Mouse (Mus musculus): ENCODE measurements around the gene Baz2b. TPM values are rescaled to one million over a fixed set of nuclear protein-coding genes. Genes with fewer than 3 reads are reported as not detected.
A peak's percentile ranks its signal among the peaks of the same experiment; 100 is the strongest.

Baz2b gene
- polyA plus RNA-seq, 1 experiment: 15.0 TPM

GRCm38 (mm10) chr2:60118684-60119558, 90.7 kb downstream of the Baz2b start:
- Histone ChIP-seq H3K36me3 (ENCODE audit: control insufficient read depth, insufficient read depth, low read length) (no peaks in the 10 kb centered on the region), H3K4me3 (ENCODE audit: insufficient read depth, low read depth, low read length) (no peak overlapping the region), H3K4me1 (ENCODE audit: control insufficient read depth, insufficient read depth, low read length) (peaks cover 33% of the 10 kb centered on the region), H3K27ac (ENCODE audit: insufficient read depth, low read depth, low read length) (no peak overlapping the region), H3K27me3 (replicated peaks; ENCODE audit: control insufficient read depth, insufficient read depth, low read length) (no peaks in the 10 kb centered on the region)
- DNase-seq: no peak
- no peak for TF ChIP-seq CTCF (conservative IDR thresholded peaks at IDR 0.05; ENCODE audit: insufficient read depth, insufficient read length, low read depth, low read length)
- TF ChIP-seq POLR2A (IDR thresholded peaks at IDR 0.05; ENCODE audit: low read depth, low read length): no peak
- 58% methylated on average over 10 of the region's 10 CpGs for WGBS

GRCm38 (mm10) chr2:60117867-60118266, 91.8 kb downstream of the Baz2b start:
- Histone ChIP-seq H3K27ac (ENCODE audit: insufficient read depth, low read depth, low read length) (no peak overlapping the region), H3K4me3 (ENCODE audit: insufficient read depth, low read depth, low read length) (no peak overlapping the region), H3K27me3 (replicated peaks; ENCODE audit: control insufficient read depth, insufficient read depth, low read length) (no peaks in the 10 kb centered on the region), H3K4me1 (ENCODE audit: control insufficient read depth, insufficient read depth, low read length) (peaks cover 33% of the 10 kb centered on the region), H3K36me3 (ENCODE audit: control insufficient read depth, insufficient read depth, low read length) (no peaks in the 10 kb centered on the region)
- no peak for DNase-seq
- no peak for TF ChIP-seq POLR2A (IDR thresholded peaks at IDR 0.05; ENCODE audit: low read depth, low read length)
- no peak for TF ChIP-seq CTCF (conservative IDR thresholded peaks at IDR 0.05; ENCODE audit: insufficient read depth, insufficient read length, low read depth, low read length)
- WGBS: 67% methylated on average over 9 of the region's 9 CpGs

DNA sequence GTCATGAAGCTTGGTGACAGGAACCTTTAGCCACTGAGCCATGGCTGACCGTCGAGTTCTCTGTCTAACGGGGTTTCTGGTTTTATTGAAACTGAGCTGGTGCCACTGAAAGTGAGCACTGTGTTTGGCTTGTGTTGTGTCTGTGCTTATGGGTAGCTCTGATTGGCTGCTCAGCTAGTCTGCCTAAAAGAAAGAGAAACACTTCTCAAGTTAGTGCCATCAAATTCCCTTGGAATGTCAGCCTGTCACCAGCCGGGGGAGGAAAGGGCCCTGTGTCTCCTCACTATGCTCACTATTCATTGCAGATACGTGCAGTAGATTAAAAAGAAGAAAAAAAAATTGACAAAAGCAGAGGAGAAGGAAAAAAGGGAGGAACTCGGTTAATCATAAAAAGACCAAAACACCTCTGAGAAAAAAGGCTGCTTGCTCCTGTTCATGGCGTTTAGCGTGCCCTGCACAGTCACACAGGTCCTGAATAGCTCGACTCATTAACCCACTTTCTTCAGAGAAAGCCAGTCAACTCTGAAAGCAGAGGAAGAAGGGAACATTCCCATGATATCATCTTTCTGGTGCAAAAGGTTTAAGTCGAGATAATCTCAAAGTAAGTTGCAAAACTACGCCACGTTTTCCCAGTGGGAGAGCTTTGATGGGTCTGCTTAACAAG, 93.6 kb downstream of the Baz2b start:
- H3K4me3 ChIP-seq (ENCODE audit: insufficient read depth, low read depth, low read length): no peak overlapping the region
- DNase-seq: peak; percentile 65
- no peak overlapping the region for H3K27ac ChIP-seq (ENCODE audit: insufficient read depth, low read depth, low read length)
- no peak for TF ChIP-seq POLR2A (IDR thresholded peaks at IDR 0.05; ENCODE audit: low read depth, low read length)
- no peak for TF ChIP-seq CTCF (conservative IDR thresholded peaks at IDR 0.05; ENCODE audit: insufficient read depth, insufficient read length, low read depth, low read length)
- H3K36me3 ChIP-seq (ENCODE audit: control insufficient read depth, insufficient read depth, low read length): no peaks in the 10 kb centered on the region
- no peaks in the 10 kb centered on the region for H3K27me3 ChIP-seq (replicated peaks; ENCODE audit: control insufficient read depth, insufficient read depth, low read length)
- 48% methylated on average over 12 of the region's 12 CpGs for WGBS
- H3K4me1 ChIP-seq (ENCODE audit: control insufficient read depth, insufficient read depth, low read length): peaks cover 25% of the 10 kb centered on the region

GRCm38 (mm10) chr2:60114901-60115300, 94.7 kb downstream of the Baz2b start:
- DNase-seq: no peak
- no peak for TF ChIP-seq POLR2A (IDR thresholded peaks at IDR 0.05; ENCODE audit: low read depth, low read length)
- no peak for TF ChIP-seq CTCF (conservative IDR thresholded peaks at IDR 0.05; ENCODE audit: insufficient read depth, insufficient read length, low read depth, low read length)
- H3K4me1 ChIP-seq (ENCODE audit: control insufficient read depth, insufficient read depth, low read length): peaks cover 23% of the 10 kb centered on the region
- 84% methylated on average over 4 of the region's 4 CpGs for WGBS
- H3K27me3 ChIP-seq (replicated peaks; ENCODE audit: control insufficient read depth, insufficient read depth, low read length): no peaks in the 10 kb centered on the region
- no peak overlapping the region for H3K27ac ChIP-seq (ENCODE audit: insufficient read depth, low read depth, low read length)
- no peaks in the 10 kb centered on the region for H3K36me3 ChIP-seq (ENCODE audit: control insufficient read depth, insufficient read depth, low read length)
- H3K4me3 ChIP-seq (ENCODE audit: insufficient read depth, low read depth, low read length): no peak overlapping the region

GRCm38 (mm10) chr2:60113661-60114560, 95.7 kb downstream of the Baz2b start:
- DNase-seq: no peak
- H3K4me3 ChIP-seq (ENCODE audit: insufficient read depth, low read depth, low read length): no peak overlapping the region
- 75% methylated on average over 12 of the region's 12 CpGs for WGBS
- no peak overlapping the region for H3K27ac ChIP-seq (ENCODE audit: insufficient read depth, low read depth, low read length)
- no peaks in the 10 kb centered on the region for H3K36me3 ChIP-seq (ENCODE audit: control insufficient read depth, insufficient read depth, low read length)
- peaks cover 19% of the 10 kb centered on the region for H3K4me1 ChIP-seq (ENCODE audit: control insufficient read depth, insufficient read depth, low read length)
- TF ChIP-seq CTCF (conservative IDR thresholded peaks at IDR 0.05; ENCODE audit: insufficient read depth, insufficient read length, low read depth, low read length) (no peak), POLR2A (IDR thresholded peaks at IDR 0.05; ENCODE audit: low read depth, low read length) (no peak)
- H3K27me3 ChIP-seq (replicated peaks; ENCODE audit: control insufficient read depth, insufficient read depth, low read length): no peaks in the 10 kb centered on the region

- TF ChIP-seq CTCF (conservative IDR thresholded peaks at IDR 0.05; ENCODE audit: insufficient read depth, insufficient read length, low read depth, low read length) (no peak), POLR2A (IDR thresholded peaks at IDR 0.05; ENCODE audit: low read depth, low read length) (no peak)
- 98% methylated on average over 2 of the region's 2 CpGs for WGBS
- no peak for DNase-seq
Measured at GRCm38 (mm10) chr2:60112116-60112515, 97.5 kb downstream of the Baz2b start.

More at GRCm38 (mm10) chr2:60112116-60112515, 97.5 kb downstream of the Baz2b start:
- H3K27me3 ChIP-seq (replicated peaks; ENCODE audit: control insufficient read depth, insufficient read depth, low read length): no peaks in the 10 kb centered on the region
- H3K4me1 ChIP-seq (ENCODE audit: control insufficient read depth, insufficient read depth, low read length): peaks cover 10% of the 10 kb centered on the region
- H3K4me3 ChIP-seq (ENCODE audit: insufficient read depth, low read depth, low read length): no peak overlapping the region
- no peaks in the 10 kb centered on the region for H3K36me3 ChIP-seq (ENCODE audit: control insufficient read depth, insufficient read depth, low read length)
- no peak overlapping the region for H3K27ac ChIP-seq (ENCODE audit: insufficient read depth, low read depth, low read length)
